Mouse (Mus musculus) lung, postnatal 36 days (tissue): ENCODE data around the gene Hspa12a.

Experiments
- DNase-seq: peaks from one replicate; pipeline ENCODE4 v3.0.0; 2022; ENCODE audit warnings: mixed read lengths

The Hspa12a gene

GRCm38 (mm10) chr19:58942841-58943828 lies at the start of gene Hspa12a, which contains the start of gene Eno4:
Gene Hspa12a (minus strand): TSS chr19:58943654.
Gene Eno4 (plus strand): TSS chr19:58943425.
- peak; percentile 96 for DNase-seq

DNA sequence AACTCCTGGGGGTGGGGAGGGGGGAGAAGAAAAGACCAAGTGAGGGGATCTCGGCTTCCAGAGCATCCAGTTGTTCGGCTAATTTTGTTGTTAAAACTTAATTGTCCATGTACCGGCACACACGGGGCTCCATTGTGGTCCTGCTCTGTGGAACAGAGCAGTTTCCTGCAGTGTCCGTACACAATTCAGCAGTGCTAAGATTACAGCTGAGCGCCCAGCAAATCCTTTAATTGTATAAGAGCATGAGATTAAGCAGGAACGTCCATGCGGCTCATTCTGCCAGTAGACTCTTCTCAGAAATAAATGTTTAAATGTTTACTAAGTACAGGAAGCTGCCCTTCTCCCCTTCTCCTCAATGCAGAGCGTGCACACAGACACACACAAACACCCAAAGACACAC lies 38.1 kb upstream of the Hspa12a start:
- no peak for DNase-seq

DNA sequence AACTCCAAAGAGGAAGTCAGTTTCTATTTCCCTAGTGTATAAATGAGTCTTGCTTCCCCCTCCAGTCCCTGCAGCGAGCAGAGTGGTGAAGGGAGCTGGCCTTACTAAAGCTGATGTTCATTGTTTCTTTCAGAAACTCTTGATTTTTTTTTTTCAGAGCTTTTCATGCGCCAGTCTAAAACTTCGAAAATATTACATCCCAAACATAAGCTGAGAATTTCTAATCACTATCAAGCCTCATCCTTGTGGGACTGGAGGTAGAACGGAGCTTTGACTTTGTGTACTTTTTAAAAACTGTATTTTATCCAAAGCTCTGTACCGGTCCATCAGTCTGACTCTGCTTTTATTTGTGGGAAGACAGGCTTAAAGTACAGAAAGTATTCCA lies 36.6 kb upstream of the Hspa12a start:
- no peak for DNase-seq

GRCm38 (mm10) chr19:58979436-58980055 lies 36.1 kb upstream of the Hspa12a start:
- peak; percentile 5 for DNase-seq

GRCm38 (mm10) chr19:58978401-58979171 lies 35.1 kb upstream of the Hspa12a start:
- DNase-seq, result no peak

DNA sequence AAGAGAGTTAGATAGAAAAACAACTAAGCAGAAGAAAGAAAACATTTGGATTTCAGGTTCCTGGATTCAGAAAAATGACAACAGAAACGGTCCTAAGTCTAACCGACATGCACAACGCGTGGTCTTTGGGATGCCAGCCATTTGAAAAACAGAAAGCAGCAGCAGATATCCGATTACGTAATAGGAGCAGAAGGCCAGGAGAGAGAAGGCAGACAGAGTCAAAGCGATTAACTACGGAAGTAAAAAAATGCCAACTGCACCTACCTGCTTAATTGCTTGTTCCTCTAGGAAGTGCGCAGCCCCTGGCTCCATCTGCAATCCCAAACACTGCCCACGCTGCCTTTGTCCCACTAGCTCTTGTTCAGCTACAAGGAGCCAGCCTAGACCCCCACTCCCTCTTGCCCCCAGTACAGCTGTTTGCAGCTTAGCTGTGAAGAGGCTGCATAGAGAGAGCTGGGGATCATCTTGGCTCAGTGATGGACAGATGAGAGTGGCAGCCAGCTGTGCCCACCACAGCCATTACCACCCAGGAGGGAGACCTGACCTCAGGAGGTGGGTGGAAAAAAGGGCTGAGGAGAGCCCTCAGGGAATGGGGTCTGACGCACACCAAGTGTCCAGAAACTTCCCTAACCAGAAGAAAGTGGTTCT lies 31.9 kb upstream of the Hspa12a start:
- DNase-seq, result no peak

DNA sequence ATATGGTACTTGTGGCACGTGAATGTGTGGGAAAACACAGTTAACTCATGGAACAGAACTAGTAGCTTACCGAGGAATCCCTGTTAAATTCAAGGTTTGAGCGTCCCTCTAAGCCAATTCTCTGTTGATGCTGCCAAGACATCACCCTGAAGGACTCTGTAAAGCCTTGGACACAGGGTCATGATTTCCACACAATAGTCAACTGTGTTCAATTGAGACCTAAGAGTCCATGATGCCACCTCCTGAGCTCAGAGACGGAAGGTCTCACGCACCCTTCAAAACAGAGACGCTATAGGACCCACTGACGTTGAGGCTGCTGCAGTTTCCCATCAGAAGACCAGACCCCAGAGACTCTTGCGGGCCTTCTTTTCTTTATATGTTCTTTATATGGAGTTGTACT lies 30.7 kb upstream of the Hspa12a start:
- no peak for DNase-seq

GRCm38 (mm10) chr19:58970826-58971225 lies 27.4 kb upstream of the Hspa12a start:
- no peak for DNase-seq

- DNase-seq, result no peak
Measured at GRCm38 (mm10) chr19:58968731-58969506, 25.5 kb upstream of the Hspa12a start.

DNA sequence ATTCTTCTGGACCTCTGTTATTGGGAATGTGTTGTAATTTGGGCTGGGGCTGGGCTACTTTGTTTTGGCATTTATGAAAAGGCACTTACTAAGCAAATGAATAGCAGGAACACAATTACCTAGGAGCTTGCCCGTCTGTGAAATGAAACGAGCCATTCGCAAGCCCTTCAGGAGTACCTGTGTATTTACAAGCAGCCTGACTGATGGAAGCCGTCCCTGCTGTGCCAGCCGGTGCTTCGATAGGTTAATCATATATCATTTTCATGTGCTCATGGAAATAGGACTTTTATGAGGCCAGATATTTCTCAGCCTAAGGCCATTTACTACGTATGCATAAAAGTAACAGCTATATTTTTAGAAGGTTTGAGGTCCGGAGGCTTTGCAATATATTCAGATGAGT lies 19.6 kb upstream of the Hspa12a start:
- DNase-seq, result no peak

GRCm38 (mm10) chr19:58954779-58955178 lies 11.3 kb upstream of the Hspa12a start:
- no peak for DNase-seq

DNA sequence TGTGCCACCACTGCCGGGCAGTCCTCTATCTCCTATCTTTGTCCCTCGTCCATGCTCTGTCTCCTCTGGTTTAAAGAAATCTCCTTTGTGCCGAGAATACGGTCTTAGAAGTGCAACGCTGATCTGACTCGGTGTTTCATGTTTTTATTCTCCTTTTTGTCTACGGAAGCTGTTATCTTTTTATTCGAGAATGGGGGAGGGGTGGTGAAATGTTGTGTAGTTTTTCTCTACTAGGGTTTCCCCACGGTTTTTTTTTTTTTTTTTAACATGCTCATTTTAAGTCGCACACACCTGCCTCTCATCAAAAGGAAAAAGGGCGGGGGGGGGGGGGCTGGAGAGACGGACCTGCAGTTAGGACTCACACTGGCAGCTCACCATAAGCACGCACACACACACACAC lies 8.8 kb upstream of the Hspa12a start:
- no peak for DNase-seq

- no peak for DNase-seq
Measured at GRCm38 (mm10) chr19:58951521-58951920, 8.1 kb upstream of the Hspa12a start.

DNA sequence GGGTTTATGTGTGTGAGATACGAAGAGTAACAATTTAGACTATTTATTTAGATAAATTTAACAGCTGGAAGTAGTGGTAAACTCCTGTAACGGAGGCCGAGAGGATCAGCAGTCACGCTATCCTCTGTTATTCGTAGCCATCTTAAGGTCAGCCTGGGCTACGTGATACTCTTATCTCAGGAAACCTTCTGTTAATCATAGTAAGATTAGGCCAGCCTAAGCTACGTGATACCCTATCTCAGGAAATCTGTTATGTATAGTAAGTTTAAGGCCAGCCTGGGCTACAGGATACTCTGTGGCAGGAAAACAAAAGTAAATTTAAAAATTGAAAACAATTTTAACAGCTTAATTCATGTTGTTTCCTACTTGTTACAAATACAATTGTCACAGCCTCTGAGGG lies 2.5 kb upstream of the Hspa12a start:
- no peak for DNase-seq

DNA sequence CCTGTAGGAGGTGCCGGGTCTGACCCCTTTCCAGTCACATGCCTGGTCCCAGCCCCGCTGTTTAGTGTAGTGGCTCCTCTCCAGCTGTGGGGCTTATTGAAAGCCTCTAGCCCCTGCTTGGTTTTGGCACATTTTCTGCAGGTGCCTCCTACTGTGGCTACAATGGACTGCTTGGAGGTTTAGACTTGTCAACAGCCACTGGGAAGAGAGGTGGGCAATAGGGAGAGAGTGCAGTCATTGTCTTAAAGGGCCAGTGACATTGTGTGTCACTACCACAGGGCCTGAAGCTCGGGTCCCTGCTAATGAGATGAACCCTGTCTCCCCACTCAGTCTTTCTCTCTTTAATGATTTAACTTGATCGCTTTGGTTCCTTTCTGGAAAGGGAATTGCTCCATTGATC lies 10.4 kb downstream of the Hspa12a start:
- no peak for DNase-seq

- no peak for DNase-seq
Measured at GRCm38 (mm10) chr19:58931081-58931800, 12.2 kb downstream of the Hspa12a start.

GRCm38 (mm10) chr19:58919148-58919547 lies 24.3 kb downstream of the Hspa12a start:
- peak; percentile 41 for DNase-seq

DNA sequence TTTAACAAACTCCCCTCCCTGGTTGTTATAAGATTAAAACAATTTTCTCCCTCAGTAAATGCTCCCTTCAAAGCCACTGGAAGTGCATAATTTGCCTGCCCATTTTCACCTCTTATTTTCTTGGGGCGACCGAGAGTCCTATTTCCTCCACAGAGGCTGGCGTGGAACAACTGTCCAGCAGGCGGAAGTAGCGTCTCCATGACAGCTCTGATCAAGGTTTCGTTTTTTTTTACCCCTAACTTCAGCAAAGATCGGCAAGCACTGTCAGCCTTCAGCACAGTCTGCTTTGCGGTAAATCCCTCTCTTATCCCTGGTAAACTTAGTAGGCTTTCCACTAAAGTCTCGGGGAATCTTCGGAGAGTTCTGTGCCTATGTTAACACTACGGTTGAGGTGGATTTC lies 24.9 kb downstream of the Hspa12a start:
- peak; percentile 22 for DNase-seq

DNA sequence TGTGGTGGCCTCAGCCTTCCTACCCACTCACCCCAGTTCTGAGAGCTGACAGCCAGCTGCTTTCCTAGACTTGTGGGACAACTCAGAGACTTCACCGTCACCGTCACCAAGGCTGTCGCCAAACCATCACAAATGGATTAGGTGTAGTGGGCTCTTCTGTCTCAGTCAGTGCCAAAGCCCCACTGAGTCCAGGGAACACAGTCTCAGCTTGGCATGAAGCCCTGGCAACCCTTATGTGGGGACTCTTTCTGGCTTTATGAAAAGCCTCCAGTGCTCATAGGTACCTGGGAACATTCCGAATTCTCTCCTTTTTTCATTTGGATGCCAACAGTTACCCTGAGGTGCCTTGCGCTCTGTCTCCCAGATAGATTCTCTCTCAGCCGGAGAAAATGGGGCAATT lies 30.2 kb downstream of the Hspa12a start:
- no peak for DNase-seq

GRCm38 (mm10) chr19:58911386-58911785 lies 32.1 kb downstream of the Hspa12a start:
- DNase-seq, result peak; percentile 79

GRCm38 (mm10) chr19:58910941-58911368 lies 32.5 kb downstream of the Hspa12a start:
- peak; percentile 46 for DNase-seq
